Mouse (Mus musculus) right cerebral cortex, adult 18-20 months (tissue): ENCODE results near the gene Ostm1.

Experiments
- DNase-seq: peaks from one replicate; pipeline ENCODE4 v3.0.0; 2022; ENCODE audit warnings: mixed read lengths

The Ostm1 gene

DNA sequence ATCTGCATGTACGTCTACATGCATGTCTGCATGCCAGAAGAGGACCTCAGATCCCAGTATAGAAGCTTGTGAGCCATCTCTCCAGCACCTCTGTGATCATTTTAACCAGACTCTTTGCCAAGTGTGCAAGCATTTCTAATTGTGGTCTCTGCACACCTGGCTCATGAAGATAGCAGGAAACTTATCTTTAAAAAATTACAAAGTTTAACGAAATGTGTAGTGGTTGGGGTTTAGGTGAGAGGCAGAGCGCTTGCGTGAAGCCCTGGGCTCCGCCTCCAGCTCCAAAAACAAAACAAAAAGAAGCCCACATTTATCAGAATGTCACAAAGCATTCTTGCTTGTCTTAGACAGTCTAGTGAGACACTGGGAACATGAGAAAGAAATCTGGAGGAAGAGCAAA lies 104.3 kb downstream of the Ostm1 start:
- no peak for DNase-seq

DNA sequence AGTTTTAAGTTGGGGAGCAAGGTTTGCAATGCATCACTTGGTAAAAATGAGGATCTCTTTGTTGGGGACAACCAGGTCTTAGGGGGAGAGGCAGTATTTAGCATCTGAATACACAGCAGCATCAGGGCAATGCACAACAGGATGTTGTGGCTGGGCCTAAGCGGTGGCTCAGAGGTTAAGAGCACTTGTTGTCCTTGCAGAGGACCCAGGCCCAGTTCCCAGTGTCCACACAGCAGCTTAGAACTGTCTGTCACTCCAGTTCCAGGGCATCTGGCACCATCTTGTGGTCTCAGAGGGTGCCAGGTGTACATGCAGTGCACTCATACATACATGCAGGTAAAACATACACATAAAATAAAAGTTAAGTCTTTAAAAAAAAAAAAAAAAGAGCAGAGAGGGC lies 106.1 kb downstream of the Ostm1 start:
- DNase-seq = no peak

DNA sequence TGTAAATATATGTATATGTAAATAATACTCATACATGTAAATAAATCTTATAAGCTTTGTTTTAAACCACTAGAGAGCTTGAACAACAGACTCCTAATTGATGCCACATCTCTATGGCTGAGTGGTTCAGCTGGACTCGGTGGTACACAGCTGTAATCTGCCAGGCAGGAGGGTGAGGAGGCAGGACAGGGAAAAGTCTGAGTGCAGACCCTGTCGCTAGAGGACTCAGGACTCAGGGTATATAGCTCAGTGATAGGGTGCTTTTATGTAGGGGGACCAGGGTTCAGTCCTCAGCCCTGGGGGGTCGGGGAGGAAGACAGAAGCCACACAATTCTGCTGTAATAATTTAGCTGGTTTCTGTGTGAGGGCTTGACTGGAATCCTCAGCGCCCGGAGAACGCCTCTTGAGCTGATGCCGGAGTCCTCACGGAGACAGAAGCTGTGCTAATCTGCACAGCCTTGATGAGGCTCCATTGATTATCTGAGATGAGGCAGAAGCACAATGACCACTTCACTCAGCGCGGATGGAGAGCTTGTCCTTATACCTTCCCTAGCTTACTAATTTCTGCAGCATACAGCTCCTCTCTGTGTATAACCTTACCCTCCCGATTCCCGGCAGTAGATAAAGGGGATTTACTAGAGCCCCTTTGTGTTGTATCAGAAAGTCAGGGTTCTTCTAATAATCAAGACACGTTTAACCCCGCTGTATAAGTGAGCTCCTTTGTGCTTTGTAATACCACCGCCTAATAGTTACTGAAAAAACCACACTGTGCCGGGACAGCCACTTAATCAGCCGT lies 106.8 kb downstream of the Ostm1 start:
- no peak for DNase-seq

DNA sequence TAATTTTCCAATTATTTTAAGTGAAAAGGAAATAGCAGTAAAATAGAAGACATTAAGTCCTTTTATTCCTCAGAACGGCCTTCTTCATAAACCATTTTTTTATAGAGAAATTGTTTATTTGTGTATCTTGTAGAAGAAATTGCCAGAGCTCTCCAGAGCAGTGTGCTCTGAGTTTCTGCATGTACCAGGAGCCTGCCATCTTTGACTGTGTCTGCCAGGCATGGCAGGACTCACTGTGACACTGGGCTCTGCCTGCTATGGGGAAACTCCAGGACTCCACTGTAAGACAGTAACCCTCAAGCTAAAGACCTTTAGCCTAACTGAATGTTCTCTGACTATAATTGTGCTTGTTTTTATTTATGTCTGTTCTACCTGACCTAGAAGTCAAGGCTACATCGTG lies 107.4 kb downstream of the Ostm1 start:
- no peak for DNase-seq

DNA sequence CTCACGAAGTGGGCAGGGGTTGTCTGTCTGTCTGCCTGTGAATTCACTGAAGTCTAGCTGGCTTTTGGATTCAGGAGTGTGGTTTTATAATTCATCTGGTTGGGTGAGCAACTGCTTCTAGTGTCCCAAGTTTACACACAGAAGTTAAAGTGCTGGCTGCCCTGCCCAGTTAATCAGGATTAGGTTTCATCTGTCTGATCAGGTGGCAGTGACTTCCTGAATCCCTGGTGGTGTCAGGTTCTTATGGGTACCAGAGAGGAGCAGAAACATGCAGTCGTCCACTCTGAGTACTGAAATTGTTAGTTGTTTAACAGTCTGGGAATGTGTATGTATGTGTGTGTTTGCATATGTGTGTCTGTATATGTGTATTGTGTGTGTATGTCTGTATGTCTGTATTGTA lies 108.5 kb downstream of the Ostm1 start:
- DNase-seq = no peak

DNA sequence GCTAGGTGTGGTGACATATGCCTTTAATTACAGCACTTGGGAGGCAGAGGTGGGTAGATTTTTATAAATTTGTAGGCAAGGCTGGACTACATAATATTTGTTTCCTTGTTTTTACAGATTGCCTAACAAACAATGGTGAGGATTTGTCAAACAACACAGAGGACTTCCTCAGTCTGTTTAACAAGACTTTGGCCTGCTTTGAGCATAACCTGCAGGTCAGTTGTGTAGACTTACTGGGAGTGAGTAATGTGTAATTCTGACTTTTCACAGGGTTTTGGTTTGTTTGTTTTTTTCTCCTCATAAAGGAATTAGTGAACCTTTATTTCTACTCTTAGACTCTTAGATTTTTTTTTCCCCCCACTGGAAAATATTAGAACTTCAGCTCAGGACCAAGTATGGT lies 109.2 kb downstream of the Ostm1 start:
- no peak for DNase-seq

DNA sequence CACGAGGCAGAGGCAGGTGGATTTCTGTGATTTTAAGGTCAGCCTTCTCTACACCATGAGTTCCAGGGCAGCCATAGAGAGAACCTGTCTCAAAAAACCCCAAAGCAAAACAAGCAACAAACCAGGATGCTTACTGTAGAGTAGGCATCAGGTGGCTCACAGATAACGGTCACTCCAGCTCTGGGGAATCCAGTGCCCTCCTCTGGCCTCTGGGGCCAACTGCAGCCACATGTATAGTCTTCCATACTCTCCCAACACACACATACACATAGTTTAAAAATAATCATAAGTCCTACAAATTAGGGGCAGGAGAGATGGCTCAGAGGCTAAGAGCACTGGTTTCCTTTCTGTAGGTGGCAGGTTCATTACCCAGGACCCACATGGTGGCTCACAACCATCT lies 109.9 kb downstream of the Ostm1 start:
- no peak for DNase-seq

DNA sequence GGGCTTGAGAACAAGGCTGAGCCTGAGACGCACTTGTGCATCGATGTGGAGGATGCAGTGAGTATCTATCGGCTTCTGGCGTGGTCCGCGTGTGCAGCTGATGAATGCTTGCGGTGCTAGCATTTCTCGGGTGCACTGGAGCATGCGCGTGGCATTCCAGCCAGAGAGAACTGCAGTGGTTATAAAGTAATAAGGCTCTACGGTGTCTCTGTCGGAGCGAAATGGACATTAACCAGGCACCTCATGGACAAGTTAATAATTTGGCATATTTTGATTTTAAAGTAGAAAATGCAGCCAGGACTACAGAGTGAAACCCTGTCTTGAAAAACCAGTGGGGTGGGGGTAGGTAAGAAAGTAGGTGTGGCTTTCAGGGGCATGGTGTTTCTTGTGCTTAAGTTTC lies 112.7 kb downstream of the Ostm1 start:
- DNase-seq = no peak

DNA sequence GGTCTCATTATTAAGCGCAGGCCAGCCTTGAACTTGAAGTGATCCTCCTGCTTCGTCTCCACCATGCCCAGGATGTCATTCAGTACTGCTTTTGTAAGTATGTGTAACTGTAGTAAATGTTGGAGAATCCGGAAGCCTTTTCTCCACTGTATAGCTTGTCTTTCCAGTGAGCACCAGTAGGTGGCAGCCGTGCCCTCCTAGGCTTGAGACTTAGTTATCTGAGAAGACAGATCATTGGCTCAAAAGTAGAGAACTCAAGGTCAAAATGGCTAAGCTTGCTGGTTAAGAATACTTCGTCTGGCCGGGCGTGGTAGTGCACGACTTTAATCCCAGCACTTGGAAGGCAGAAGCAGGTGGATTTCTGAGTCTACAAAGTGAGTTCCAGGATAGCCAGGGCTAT lies 113.4 kb downstream of the Ostm1 start:
- peak; percentile 54 for DNase-seq

DNA sequence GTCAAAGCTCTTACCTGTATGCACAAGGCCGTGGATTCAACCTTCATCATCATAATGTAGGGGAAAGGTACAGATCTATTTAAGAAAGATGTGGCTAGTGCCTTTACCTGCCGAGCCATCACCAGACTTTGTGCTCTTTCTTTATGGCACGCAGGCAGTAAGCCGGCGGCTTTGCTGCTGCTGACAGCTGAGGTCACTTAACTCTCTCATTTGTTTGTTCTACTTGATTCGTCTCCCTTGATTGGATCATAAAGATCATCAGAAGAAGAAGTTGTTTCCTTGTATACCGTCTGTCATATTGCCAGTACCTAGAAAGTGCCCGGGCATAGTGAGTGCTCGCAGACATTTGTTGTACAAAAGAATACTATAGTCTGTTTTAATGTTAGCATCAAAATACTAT lies 114.8 kb downstream of the Ostm1 start:
- DNase-seq = no peak

DNA sequence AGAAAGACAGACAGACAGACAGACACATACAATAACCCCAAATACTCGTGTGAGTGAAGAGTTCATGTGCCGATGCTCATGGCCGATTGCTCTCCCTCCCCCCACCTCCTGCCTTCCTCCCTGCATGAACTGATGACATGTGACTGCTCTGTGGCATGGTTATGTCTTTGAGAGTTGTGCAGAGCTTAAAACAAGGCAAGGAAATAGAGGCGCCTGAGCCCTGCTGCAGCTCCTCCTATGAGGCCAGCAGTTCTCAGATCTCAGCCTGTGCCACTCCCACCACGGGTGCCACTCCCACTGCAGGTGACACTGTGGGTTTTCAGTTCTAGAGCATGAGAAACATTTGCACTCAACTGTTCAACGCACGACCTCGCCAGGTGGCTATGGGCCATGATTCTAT lies 115.4 kb downstream of the Ostm1 start:
- no peak for DNase-seq

DNA sequence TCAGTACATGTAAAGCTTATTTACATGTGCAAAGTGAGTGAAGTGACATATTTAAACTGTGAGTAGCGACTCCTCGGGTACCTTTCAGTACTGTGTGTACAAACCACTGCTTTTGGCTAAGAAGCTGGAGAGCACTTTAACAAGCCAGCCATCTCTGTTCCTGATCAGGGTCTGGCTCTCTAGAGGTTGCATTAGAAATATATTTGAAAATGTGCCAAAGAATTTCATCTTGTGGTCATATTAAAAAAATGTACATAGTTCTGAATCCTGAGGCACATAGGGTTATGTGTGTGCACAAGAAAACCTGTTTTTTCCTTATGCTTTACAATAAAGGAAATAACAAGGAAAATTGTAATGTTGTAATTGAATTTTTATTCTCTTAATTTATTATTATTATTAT lies 118.5 kb downstream of the Ostm1 start:
- DNase-seq = no peak

DNA sequence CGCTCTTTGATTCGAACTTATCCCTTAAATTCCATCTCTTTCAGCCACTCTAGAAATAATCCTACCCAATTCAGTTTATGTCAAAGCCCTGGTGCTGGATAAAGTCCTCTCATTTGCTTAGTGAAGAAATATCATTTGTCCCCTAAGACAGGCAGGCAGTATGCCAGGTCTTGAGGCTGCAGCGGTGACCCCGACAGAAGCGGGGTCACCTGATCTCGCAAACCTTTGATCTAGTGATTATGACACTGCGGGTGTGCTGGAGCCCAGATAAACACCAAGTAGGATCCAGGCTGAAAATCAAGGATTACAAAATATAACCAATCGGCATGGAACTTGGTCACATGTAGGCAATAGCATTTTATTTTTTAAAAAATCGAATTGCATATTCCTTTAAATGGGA lies 131.1 kb downstream of the Ostm1 start:
- no peak for DNase-seq

DNA sequence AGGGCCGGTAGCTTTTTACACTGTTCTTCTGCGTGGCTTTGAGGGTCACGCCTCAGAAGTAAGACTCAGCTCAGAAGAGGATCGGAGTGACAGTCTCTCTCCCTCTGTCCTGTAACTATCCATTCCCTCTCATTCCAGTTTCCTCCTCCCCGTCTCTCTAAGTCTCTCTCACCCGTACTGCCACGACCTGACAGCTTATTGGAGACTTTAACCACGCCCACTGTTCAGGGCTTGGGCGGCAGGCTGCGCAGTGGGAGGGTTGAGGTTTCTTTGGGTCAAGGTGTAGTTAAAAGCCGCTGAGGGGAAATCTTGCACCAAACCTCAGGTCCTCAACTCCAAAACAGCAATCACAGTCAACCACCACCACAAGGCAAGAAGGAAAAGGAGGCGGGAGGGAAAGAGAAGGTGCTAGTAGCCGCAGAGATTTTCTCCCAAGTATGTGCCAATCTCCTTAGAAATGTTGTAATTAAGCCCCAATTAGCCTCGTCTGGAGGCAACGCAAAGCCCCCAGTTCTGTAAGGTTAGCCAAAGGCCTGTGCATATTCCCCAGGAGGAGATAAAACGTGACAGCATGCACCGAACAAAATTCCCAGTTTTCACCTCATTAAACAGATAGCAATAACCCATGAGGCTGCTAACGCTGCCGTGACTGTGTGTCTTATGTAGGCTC lies 131.9 kb downstream of the Ostm1 start:
- no peak for DNase-seq

DNA sequence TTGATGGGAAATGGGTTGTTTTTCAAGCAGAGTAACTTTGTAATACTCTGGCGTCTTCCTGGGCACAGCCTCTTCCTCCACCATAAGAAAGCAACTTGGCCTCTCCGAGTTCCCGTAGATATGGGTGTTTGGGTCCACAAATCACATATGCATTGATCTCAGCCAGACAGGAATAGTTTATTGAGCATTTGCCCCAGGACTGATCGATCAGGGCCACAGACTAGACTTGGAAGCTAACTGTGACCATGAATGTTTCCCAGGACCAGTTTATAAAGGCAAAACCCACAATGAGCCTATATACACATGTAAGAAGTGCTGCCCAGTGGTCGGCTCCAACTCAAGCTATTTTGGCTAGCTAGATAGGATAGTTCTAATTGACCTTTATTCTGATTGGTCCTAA lies 138.5 kb downstream of the Ostm1 start:
- DNase-seq = no peak

DNA sequence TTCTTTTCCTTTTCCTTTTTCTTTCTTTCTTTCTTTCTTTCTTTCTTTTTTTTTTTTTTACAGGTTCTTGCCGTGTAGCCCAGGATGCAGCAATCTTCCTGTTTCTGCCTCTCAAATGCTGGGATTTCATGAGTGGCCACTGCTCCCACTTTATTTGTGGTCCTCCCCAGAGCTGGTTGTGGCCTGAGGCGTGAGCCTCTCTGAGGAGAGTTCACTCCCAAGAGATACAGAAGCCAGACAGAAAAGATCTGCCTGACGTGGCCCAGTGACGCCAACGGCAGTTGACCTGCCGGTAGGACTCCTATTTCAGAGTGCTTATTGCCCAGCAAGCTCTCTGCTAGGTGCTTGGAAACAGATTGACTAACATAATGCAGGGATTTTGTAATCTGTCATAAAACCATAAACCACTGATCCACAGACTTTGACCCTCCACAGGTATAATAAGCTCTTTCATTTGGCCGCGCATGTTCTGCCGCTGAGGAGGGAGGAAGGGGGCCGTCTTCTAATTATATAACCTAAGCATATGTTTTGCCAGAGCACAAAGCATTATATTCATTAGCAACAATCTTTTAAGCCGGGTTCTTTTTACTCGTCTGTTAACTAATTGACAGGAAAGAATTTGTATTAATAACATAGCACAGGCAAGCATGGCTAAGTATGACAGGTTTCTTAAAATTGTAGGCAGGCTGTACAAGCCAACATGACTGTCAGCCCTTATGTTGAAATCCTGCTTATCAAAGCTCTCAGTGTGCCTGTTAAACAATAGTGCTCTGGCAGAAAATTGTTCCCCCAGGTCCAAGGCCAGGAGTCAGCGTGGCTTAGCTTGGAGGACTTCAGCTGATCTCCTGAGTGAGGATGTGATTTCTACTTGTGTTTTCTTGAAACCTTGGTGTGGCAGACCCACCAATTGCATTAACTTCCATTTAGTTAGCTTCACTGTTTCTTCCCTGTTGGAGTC lies 139.9 kb downstream of the Ostm1 start:
- DNase-seq = no peak

DNA sequence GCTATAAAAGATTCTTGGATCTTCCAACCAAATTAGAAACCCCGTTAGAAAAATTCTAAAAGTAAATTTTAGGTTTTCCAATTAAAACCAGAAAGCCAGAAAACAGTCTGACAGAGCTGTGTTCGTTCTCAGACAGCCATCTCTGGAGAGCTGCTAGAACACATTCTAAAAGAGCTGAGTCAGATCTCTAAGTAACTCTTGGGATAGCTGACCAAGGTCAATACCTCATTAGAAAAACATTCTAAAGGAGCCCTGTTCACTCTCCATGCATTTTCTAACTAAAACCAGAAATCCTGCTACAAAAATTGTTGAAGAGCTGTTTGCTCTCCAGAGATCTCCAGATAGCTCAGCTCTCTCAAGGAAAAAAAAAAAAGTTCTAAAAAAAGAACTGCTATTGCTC lies 146.0 kb downstream of the Ostm1 start:
- no peak for DNase-seq

DNA sequence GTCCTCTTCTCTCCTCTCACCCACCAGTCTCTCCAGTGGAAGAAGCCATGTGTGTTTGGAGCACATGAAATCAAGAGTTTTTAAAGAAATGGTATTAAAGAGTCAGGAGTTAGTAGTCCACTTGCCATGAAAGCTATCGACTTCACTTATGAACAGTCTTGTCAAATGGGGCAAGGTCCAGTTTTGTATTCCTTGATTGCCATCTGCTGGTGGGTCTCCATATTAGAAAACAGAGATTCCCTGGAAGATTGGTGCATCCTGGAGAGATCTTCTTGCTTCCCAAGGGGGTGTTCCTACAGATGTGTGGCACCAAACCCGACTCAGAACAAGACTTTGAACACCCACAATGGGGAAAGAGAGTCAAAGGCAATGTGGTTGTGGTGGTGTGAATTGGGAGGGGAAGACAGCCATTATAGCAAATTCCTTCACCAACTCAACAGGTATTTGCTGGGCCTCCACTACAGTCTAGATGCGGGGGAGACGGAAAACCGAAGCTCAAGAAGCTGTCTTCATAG lies 151.0 kb downstream of the Ostm1 start:
- DNase-seq = peak; percentile 7

DNA sequence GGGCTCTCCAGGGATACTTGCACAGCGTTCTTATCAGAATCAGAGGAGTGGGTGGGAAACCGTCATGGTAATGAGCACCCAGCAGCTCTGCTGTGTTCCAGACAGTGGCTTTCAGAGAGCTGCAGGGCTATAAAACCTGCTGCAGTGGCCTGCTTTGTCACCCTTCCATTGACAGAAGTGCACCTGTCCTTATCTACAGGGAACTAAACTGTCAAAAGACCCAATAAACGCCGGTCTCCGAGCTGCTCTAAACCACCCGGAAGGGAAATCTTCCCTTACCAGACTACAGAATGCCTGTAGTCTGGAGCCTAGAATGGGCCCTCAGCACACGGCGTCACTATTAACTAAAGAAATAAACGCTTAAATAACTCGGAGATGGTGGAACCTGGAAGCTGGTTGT lies 168.2 kb downstream of the Ostm1 start:
- no peak for DNase-seq
